Mouse (Mus musculus) spleen, adult 2 months (tissue): ENCODE measurements at regions not wholly inside any gene's neighbourhood (a gene's known extent, or its start where the extent isn't known, plus 50 kb on each side); places are given as distances from the start of the nearest gene placed in this dataset.

Experiments
- CTCF ChIP-seq: fragments of 200-500 bp; IDR thresholded peaks from 2 replicates; pipeline ENCODE4 v1.5.1; 2011; ENCODE audit warnings: mild to moderate bottlenecking, inconsistent platforms; ENCODE audit not compliant: insufficient read depth, insufficient read length, insufficient replicate concordance; ENCODE audit errors: extremely low read depth
- POLR2A ChIP-seq: fragments of 200-500 bp; IDR thresholded peaks from 2 replicates; pipeline ENCODE4 v1.6.1; 2011; ENCODE audit warnings: low read depth, low read length, inconsistent platforms

DNA sequence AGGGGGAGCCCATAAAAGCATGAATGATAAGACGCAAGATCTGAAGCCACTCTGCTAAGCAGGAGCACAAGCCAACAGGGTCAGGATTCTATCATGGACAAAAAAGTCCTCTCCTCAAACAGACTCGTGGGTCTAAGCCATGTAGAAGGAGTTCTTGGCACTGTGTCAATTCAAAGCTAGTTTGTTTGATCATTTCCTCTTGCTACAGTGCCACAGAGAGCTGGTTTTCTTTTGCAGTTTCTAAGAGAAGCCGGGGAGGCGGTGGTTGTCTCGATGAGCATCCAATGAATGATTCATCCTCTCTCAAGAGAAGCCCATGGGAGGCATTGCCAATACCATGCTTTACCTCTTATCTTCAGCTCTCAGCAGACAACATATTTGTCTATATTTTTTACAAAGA, 284.6 kb upstream of the Noct start:
- TF ChIP-seq POLR2A (no peak), CTCF (no peak)
